In genomic region chr11:79511970-79512369, GRCm38 (mm10) we compare ENCODE assay signal across 21 mouse cellular contexts. TPM values are rescaled to one million over a fixed set of nuclear protein-coding genes. Genes with fewer than 3 reads are reported as not detected.
"Had no signal": no experiment of that assay in that cellular context is flagged by ENCODE, and none has a peak within 500 bp of the region (broad histone marks: within the 10 kb centered on the region; RNA-seq: fewer than 3 reads in every experiment).

No protein-coding gene starts in this region.

- DNase-seq: retina, postnatal 1 day; right cerebral cortex, adult 18-20 months; right cerebral cortex, postnatal 14 days; right cerebral cortex, postnatal 25 days; right cerebral cortex, postnatal 4 days; spleen, adult 18-20 months; thymus, adult 18-20 months; thymus, adult 2 months; thymus, postnatal 14 days; thymus, postnatal 25 days; thymus, postnatal 36 days; thymus, postnatal 4 days had no signal

- H3K9me3 ChIP-seq: neural tube, embryonic 12.5 days; neural tube, embryonic 13.5 days; neural tube, embryonic 15.5 days; stomach, embryonic 15.5 days had no signal

- H3K36me3 ChIP-seq: neural tube, embryonic 12.5 days; neural tube, embryonic 15.5 days; stomach, embryonic 15.5 days had no signal

- H3K4me3 ChIP-seq: neural tube, embryonic 12.5 days; neural tube, embryonic 13.5 days; neural tube, embryonic 15.5 days; stomach, embryonic 15.5 days had no signal

- H3K9ac ChIP-seq: neural tube, embryonic 12.5 days; neural tube, embryonic 13.5 days; neural tube, embryonic 15.5 days; stomach, embryonic 15.5 days had no signal

- H3K4me1 ChIP-seq: neural tube, embryonic 12.5 days; neural tube, embryonic 13.5 days; neural tube, embryonic 15.5 days; stomach, embryonic 15.5 days had no signal

- H3K4me2 ChIP-seq: neural tube, embryonic 12.5 days; neural tube, embryonic 13.5 days; neural tube, embryonic 15.5 days; stomach, embryonic 15.5 days had no signal

- H3K27me3 ChIP-seq: neural tube, embryonic 12.5 days; neural tube, embryonic 13.5 days; neural tube, embryonic 15.5 days; stomach, embryonic 15.5 days had no signal

- H3K27ac ChIP-seq: neural tube, embryonic 12.5 days; neural tube, embryonic 13.5 days; neural tube, embryonic 15.5 days; stomach, embryonic 15.5 days; stomach, postnatal 0 days had no signal

RNA-seq across cellular contexts. Expression of gene Omg, which starts 8.1 kb away (rescaled TPM):
- polyA plus RNA-seq: small intestine, adult 2 months; spleen, adult 2 months; testis, adult 2 months had no signal

RNA-seq across cellular contexts. Expression of gene Evi2b, which starts 11.6 kb away (rescaled TPM):
- polyA plus RNA-seq: neural tube, embryonic 12.5 days; neural tube, embryonic 14.5 days had no signal

RNA-seq across cellular contexts. Expression of gene Evi2, which starts 18.4 kb away (rescaled TPM):
- polyA plus RNA-seq: testis, adult 2 months had no signal
